In the genomic region with DNA sequence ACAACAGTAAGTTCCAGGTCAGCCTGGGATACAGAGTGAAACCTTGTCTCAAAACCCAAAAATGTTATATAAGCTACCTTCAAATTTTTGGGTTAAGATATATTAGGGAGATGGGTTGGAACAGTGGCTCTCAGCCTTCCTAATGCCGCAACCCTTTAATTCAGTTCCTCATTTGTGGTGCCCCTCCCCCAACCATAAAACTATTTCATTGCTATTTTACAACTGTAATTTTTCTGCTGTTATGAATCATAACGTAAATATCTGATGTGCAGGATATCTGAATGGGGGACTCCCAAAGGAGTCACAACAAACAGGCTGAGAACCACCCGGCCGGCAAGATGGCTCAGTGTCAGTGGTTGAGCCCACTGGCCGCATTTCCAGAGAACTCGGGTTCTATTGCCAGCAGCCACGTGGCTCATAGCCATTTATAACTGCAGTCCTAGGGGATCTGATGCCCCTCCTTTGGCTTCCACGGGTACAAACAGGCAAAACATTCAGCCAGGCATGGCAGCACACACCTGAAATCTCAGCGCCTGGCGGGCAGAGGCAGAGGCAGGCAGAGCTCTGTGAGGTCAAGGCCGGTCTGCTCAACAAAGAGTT, we compare ENCODE assay signal across 11 mouse cellular contexts. TPM values are rescaled to one million over a fixed set of nuclear protein-coding genes. Genes with fewer than 3 reads are reported as not detected.
A peak's percentile ranks its signal among the peaks of the same experiment; 100 is the strongest.
DNase-seq lines count a peak whose midpoint lies in the region; ATAC-seq and TF ChIP-seq lines count a peak whose summit lies in the region.
"Had no signal": no experiment of that assay in that cellular context is flagged by ENCODE, and none has a peak within 500 bp of the region (broad histone marks: within the 10 kb centered on the region; RNA-seq: fewer than 3 reads in every experiment).

No protein-coding gene starts in this region.

- peak overlapping the region; percentile 75 for H3K27ac ChIP-seq in heart, postnatal 0 days (ENCODE audit: low read depth)
- H3K27ac ChIP-seq in liver, postnatal 0 days (ENCODE audit: low read depth) = no peak overlapping the region
- H3K27ac ChIP-seq: forebrain, embryonic 10.5 days; midbrain, embryonic 10.5 days had no signal

- no peak overlapping the region for H3K4me2 ChIP-seq in heart, postnatal 0 days (ENCODE audit: low read depth, low read length)
- peak overlapping the region; percentile 56 for H3K4me2 ChIP-seq in liver, postnatal 0 days (ENCODE audit: low read depth, low read length)

- no peaks in the 10 kb centered on the region for H3K9me3 ChIP-seq in heart, postnatal 0 days (replicated peaks; ENCODE audit: control insufficient read depth, low read length)
- H3K9me3 ChIP-seq in liver, postnatal 0 days (ENCODE audit: low read length) = no peaks in the 10 kb centered on the region
- H3K9me3 ChIP-seq: forebrain, embryonic 10.5 days; midbrain, embryonic 10.5 days had no signal

- no peak overlapping the region for H3K9ac ChIP-seq in heart, postnatal 0 days (replicated peaks; ENCODE audit: low read depth, low read length)
- H3K9ac ChIP-seq in liver, postnatal 0 days (replicated peaks) = no peak overlapping the region

- H3K4me3 ChIP-seq in heart, postnatal 0 days (ENCODE audit: low read depth, low read length) = no peak overlapping the region
- H3K4me3 ChIP-seq in liver, postnatal 0 days (ENCODE audit: low read depth, low read length) = 0 out of 2 replicates have a peak overlapping the region, but pooled peaks have one; percentile 9
- H3K4me3 ChIP-seq: forebrain, embryonic 10.5 days; midbrain, embryonic 10.5 days had no signal

- peak; percentile 55 for DNase-seq in adrenal gland, postnatal 10 days
- DNase-seq in adrenal gland, postnatal 25 days = no peak
- DNase-seq in heart, postnatal 0 days (ENCODE audit: low spot score) = no peak
- no peak for DNase-seq in heart, adult 8-10 months (ENCODE audit: low spot score)
- peak; percentile 25 for DNase-seq in MEL-GATA-1-ER (ENCODE audit: extremely low read depth, low read depth)
- DNase-seq in liver, postnatal 0 days = no peak
- DNase-seq in testis, postnatal 10 days (ENCODE audit: low spot score) = no peak
- DNase-seq in neural tube, embryonic 10.5 days (ENCODE audit: extremely low spot score, low spot score) = no peak
- DNase-seq: thymus, postnatal 14 days had no signal

- TF ChIP-seq EP300 in heart, postnatal 0 days (IDR thresholded peaks at IDR 0.05; ENCODE audit: low read depth) = no peak
- TF ChIP-seq EP300 in liver, postnatal 0 days (IDR thresholded peaks at IDR 0.05; ENCODE audit: low read depth) = no peak

- no peak for TF ChIP-seq CTCF in heart, postnatal 0 days (IDR thresholded peaks at IDR 0.05; ENCODE audit: low read depth)
- no peak for TF ChIP-seq CTCF in liver, postnatal 0 days (IDR thresholded peaks at IDR 0.05; ENCODE audit: low read depth)

- ATAC-seq in heart, postnatal 0 days (ENCODE audit: insufficient read depth, low read depth) = no peak
- ATAC-seq in liver, postnatal 0 days = no peak

- H3K4me1 ChIP-seq in heart, postnatal 0 days (ENCODE audit: control insufficient read depth, insufficient read depth) = peaks cover 58% of the 10 kb centered on the region
- H3K4me1 ChIP-seq in liver, postnatal 0 days (ENCODE audit: insufficient read depth) = peaks cover 61% of the 10 kb centered on the region

- H3K36me3 ChIP-seq in heart, postnatal 0 days (replicated peaks; ENCODE audit: control insufficient read depth, insufficient read depth, low read length) = no peaks in the 10 kb centered on the region
- no peaks in the 10 kb centered on the region for H3K36me3 ChIP-seq in liver, postnatal 0 days (replicated peaks; ENCODE audit: insufficient read depth, low read length)

- 54% methylated on average over 11 of the region's 11 CpGs for WGBS in heart, postnatal 0 days
- WGBS in liver, postnatal 0 days (ENCODE audit: insufficient replicate concordance) = 57% methylated on average over 11 of the region's 11 CpGs

- no peaks in the 10 kb centered on the region for H3K27me3 ChIP-seq in heart, postnatal 0 days (ENCODE audit: control insufficient read depth, insufficient read depth, low read length)
- no peaks in the 10 kb centered on the region for H3K27me3 ChIP-seq in liver, postnatal 0 days (ENCODE audit: insufficient read depth, low read length)

RNA-seq across cellular contexts. Expression of gene Sprtn, which starts 24.9 kb away (rescaled TPM):
- 10 to 100 TPM; 20.2 to 21.3 TPM for total RNA-seq in adrenal gland, postnatal 10 days (2021)
- 19.7 and 24.1 TPM in 2 replicates for total RNA-seq in adrenal gland, postnatal 25 days (2021)
- total RNA-seq in heart, postnatal 0 days (2014; rRNA removed; ENCODE audit: low replicate concordance) = 9.6 and 14.5 TPM in 2 replicates
- polyA plus RNA-seq in heart, postnatal 0 days (2015; fragmentation: Nextera tagmentation; extraction: Ambion mirVana) = 5.1 and 6.7 TPM in 2 replicates
- total RNA-seq in heart, adult 8-10 months (2022) = 10 to 100 TPM; 11.0 to 13.7 (median 12.3) TPM
- polyA plus RNA-seq in liver, postnatal 0 days (2015; fragmentation: Nextera tagmentation; extraction: Ambion mirVana) = 3.7 and 4.0 TPM in 2 replicates

RNA-seq across cellular contexts. Expression of gene Exoc8, which starts 25.1 kb away (rescaled TPM):
- 10 to 100 TPM; 21.0 to 21.1 TPM for total RNA-seq in adrenal gland, postnatal 10 days (2021)
- total RNA-seq in adrenal gland, postnatal 25 days (2021) = 25.2 and 27.7 TPM in 2 replicates
- total RNA-seq in heart, postnatal 0 days (2014; rRNA removed; ENCODE audit: low replicate concordance) = 9.0 and 16.9 TPM in 2 replicates
- polyA plus RNA-seq in heart, postnatal 0 days (2015; fragmentation: Nextera tagmentation; extraction: Ambion mirVana) = 5.0 and 5.3 TPM in 2 replicates
- 10 to 100 TPM; 18.5 to 22.5 (median 19.7) TPM for total RNA-seq in heart, adult 8-10 months (2022)
- 2.7 and 2.8 TPM in 2 replicates for polyA plus RNA-seq in liver, postnatal 0 days (2015; fragmentation: Nextera tagmentation; extraction: Ambion mirVana)

RNA-seq across cellular contexts. Expression of gene Egln1, which starts 26.5 kb away (rescaled TPM):
- 10 to 100 TPM; 66.9 to 73.0 TPM for total RNA-seq in adrenal gland, postnatal 10 days (2021)
- total RNA-seq in adrenal gland, postnatal 25 days (2021) = 57.5 and 57.6 TPM in 2 replicates
- total RNA-seq in heart, postnatal 0 days (2014; rRNA removed; ENCODE audit: low replicate concordance) = 60.9 and 79.6 TPM in 2 replicates
- polyA plus RNA-seq in heart, postnatal 0 days (2015; fragmentation: Nextera tagmentation; extraction: Ambion mirVana) = 16.5 and 17.7 TPM in 2 replicates
- 100 to 1,000 TPM; 328 to 381 (median 357) TPM for total RNA-seq in heart, adult 8-10 months (2022)
- polyA plus RNA-seq in liver, postnatal 0 days (2015; fragmentation: Nextera tagmentation; extraction: Ambion mirVana) = 3.2 and 3.3 TPM in 2 replicates

RNA-seq across cellular contexts. Expression of gene 2810004N23Rik, which starts 59.7 kb away (rescaled TPM):
- total RNA-seq in adrenal gland, postnatal 10 days (2021) = 10 to 100 TPM; 23.6 to 27.4 TPM
- total RNA-seq in adrenal gland, postnatal 25 days (2021) = 35.2 and 41.4 TPM in 2 replicates
- 45.9 and 49.9 TPM in 2 replicates for total RNA-seq in heart, postnatal 0 days (2014; rRNA removed; ENCODE audit: low replicate concordance)
- polyA plus RNA-seq in heart, postnatal 0 days (2015; fragmentation: Nextera tagmentation; extraction: Ambion mirVana) = 49.6 and 50.2 TPM in 2 replicates
- total RNA-seq in heart, adult 8-10 months (2022) = 10 to 100 TPM; 47.3 to 56.0 (median 50.9) TPM
- 16.8 and 17.6 TPM in 2 replicates for polyA plus RNA-seq in liver, postnatal 0 days (2015; fragmentation: Nextera tagmentation; extraction: Ambion mirVana)

RNA-seq across cellular contexts. Expression of gene Gnpat, which starts 59.8 kb away (rescaled TPM):
- 100 to 1,000 TPM; 126 to 173 TPM for total RNA-seq in adrenal gland, postnatal 10 days (2021)
- total RNA-seq in adrenal gland, postnatal 25 days (2021) = 109 and 119 TPM in 2 replicates
- total RNA-seq in heart, postnatal 0 days (2014; rRNA removed; ENCODE audit: low replicate concordance) = 77.2 and 117 TPM in 2 replicates
- 114 and 115 TPM in 2 replicates for polyA plus RNA-seq in heart, postnatal 0 days (2015; fragmentation: Nextera tagmentation; extraction: Ambion mirVana)
- 100 to 1,000 TPM; 184 to 202 (median 188) TPM for total RNA-seq in heart, adult 8-10 months (2022)
- 20.9 and 24.2 TPM in 2 replicates for polyA plus RNA-seq in liver, postnatal 0 days (2015; fragmentation: Nextera tagmentation; extraction: Ambion mirVana)

Comparison
In these comparisons a context has a peak if more than half of its experiments do, and no peak if none do; other contexts are left out.
1. DNase-seq: peak in adrenal gland, postnatal 10 days (single experiment) and MEL-GATA-1-ER (single experiment); none in adrenal gland, postnatal 25 days (single experiment), heart, postnatal 0 days (single experiment), heart, adult 8-10 months (single experiment), liver, postnatal 0 days (single experiment), testis, postnatal 10 days (single experiment) and neural tube, embryonic 10.5 days (single experiment).